Mouse (Mus musculus): ENCODE measurements at regions not wholly inside any gene's neighbourhood (a gene's known extent, or its start where the extent isn't known, plus 50 kb on each side); places are given as distances from the start of the nearest gene placed in this dataset.

- WGBS, result 67% methylated on average over 1 of the region's 1 CpGs
These were observed 299.2 kb upstream of the Flrt2 start for GRCm38 (mm10) chr12:95392821-95393220.

DNA sequence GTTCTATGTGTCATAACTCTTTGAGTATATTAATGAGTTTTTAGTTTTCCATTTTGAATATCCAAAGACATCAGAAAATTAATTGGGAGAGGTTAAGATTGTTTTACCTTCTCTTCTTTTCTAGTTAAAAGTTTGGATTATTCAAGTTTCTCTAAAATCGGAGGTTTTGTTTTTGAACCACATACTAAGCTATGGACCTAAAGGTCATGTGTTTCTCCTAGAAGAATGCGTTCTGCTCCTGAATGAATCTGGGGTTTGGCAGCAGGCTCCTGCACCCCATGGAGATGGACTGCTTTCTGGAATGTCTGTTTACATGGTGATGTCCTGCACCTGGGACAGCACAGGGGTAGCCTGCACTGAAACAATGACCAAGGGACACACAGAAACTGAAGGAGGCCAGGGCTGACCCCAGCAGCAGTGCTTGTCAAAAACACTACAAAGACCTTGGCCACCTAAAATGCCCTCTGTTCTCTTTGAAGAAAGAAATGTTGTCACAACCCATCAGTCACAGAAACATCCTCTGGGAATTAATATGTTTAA, 297.0 kb upstream of the Flrt2 start:
- Histone ChIP-seq H3K27me3 (no peaks in the 10 kb centered on the region), H3K4me3 (replicated peaks) (no peak overlapping the region), H3K9ac (no peak overlapping the region), H3K27ac (replicated peaks) (no peak overlapping the region), H3K9me3 (replicated peaks) (no peaks in the 10 kb centered on the region), H3K4me2 (replicated peaks) (no peak overlapping the region), H3K36me3 (no peaks in the 10 kb centered on the region), H3K4me1 (no peaks in the 10 kb centered on the region)
- 74% methylated on average over 2 of the region's 2 CpGs for WGBS
- ATAC-seq (ENCODE audit: insufficient number of reproducible peaks, low FRiP score, low TSS enrichment, low read depth), result no peak

More at GRCm38 (mm10) chr12:95392821-95393220, 299.2 kb upstream of the Flrt2 start:
- Histone ChIP-seq H3K36me3 (no peaks in the 10 kb centered on the region), H3K27me3 (no peaks in the 10 kb centered on the region), H3K4me2 (replicated peaks) (no peak overlapping the region), H3K9me3 (replicated peaks) (no peaks in the 10 kb centered on the region), H3K4me3 (replicated peaks) (no peak overlapping the region), H3K27ac (replicated peaks) (no peak overlapping the region), H3K4me1 (no peaks in the 10 kb centered on the region), H3K9ac (no peak overlapping the region)
- no peak for ATAC-seq (ENCODE audit: insufficient number of reproducible peaks, low FRiP score, low TSS enrichment, low read depth)

DNA sequence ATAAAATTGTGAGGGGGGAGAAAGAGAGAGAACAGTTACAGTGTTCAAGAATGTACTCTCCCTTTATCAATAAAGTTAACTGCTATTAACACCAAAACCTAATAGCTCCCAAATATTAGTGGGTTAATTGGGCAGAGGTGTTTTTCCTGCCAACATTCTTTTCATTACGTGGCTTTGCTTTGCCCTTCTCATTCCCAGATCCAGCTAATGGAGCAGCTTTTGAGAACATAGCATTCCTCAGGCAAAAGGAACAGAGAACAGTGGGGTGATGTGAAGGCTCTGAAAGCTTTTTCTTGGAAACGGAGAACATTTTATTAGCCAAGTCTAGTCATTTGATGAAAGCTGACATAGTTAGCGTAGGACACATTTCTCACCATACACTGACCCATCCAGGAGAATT, 271.2 kb upstream of the Flrt2 start:
- Histone ChIP-seq H3K36me3 (no peaks in the 10 kb centered on the region), H3K4me3 (replicated peaks) (no peak overlapping the region), H3K9me3 (replicated peaks) (no peaks in the 10 kb centered on the region), H3K27ac (replicated peaks) (no peak overlapping the region), H3K27me3 (no peaks in the 10 kb centered on the region), H3K9ac (no peak overlapping the region), H3K4me2 (replicated peaks) (no peak overlapping the region), H3K4me1 (no peaks in the 10 kb centered on the region)
- 68% methylated on average over 3 of the region's 3 CpGs for WGBS
- ATAC-seq (ENCODE audit: insufficient number of reproducible peaks, low FRiP score, low TSS enrichment, low read depth), result no peak

DNA sequence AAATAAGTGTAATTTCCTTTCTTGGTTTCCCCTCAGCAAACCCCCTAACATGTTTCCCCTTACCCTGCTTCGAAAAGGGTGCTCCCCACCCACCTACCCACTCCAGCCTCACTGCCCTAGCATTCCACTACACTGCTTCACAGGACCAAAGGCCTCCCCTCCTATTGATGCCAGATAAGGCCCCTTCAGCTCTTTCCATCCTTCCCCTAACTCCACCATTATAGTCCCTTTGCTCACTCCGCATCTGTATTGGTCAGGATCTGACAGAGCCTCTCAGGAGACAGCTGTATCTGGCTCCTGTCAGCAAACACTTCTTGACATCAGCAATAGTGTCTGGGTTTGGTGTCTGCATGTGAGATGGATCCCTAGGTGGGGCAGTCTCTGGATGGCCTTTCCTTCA, 267.3 kb upstream of the Flrt2 start:
- 77% methylated on average over 2 of the region's 2 CpGs for WGBS
- H3K27ac ChIP-seq (replicated peaks), result no peak overlapping the region
- no peak overlapping the region for H3K9ac ChIP-seq
- no peak for ATAC-seq (ENCODE audit: insufficient number of reproducible peaks, low FRiP score, low TSS enrichment, low read depth)
- no peaks in the 10 kb centered on the region for H3K27me3 ChIP-seq
- H3K4me2 ChIP-seq (replicated peaks), result no peak overlapping the region
- no peaks in the 10 kb centered on the region for H3K36me3 ChIP-seq
- H3K4me3 ChIP-seq (replicated peaks), result no peak overlapping the region
- no peaks in the 10 kb centered on the region for H3K4me1 ChIP-seq
- H3K9me3 ChIP-seq (replicated peaks), result no peaks in the 10 kb centered on the region

DNA sequence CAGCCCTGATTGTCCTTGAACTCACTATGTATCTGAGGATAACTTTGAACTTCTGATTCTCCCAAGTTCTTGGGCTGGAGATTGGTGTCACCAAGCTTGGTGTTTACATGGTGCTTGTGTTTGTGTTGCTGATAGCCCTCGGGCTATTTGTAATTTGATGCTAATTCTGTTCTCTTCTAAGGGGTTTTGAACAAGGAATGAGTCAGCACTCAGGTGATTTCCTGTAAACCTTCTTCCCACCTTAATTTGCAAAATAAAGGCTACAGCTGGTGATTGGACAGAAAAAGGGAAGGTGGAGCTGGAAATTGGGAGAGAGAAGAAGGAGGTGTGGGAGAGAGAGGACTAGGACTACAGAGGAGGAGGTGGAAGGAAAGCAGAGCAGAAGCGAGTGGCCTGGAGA, 254.8 kb upstream of the Flrt2 start:
- Histone ChIP-seq H3K4me2 (replicated peaks) (no peak overlapping the region), H3K36me3 (no peaks in the 10 kb centered on the region), H3K27ac (replicated peaks) (no peak overlapping the region), H3K4me3 (replicated peaks) (no peak overlapping the region), H3K4me1 (no peaks in the 10 kb centered on the region), H3K9ac (no peak overlapping the region), H3K27me3 (no peaks in the 10 kb centered on the region), H3K9me3 (replicated peaks) (no peaks in the 10 kb centered on the region)
- WGBS, result 61% methylated on average over 2 of the region's 2 CpGs
- no peak for ATAC-seq (ENCODE audit: insufficient number of reproducible peaks, low FRiP score, low TSS enrichment, low read depth)

GRCm38 (mm10) chr12:95457480-95457879, 234.5 kb upstream of the Flrt2 start:
- Histone ChIP-seq H3K27ac (replicated peaks) (no peak overlapping the region), H3K9ac (no peak overlapping the region), H3K27me3 (no peaks in the 10 kb centered on the region), H3K4me1 (no peaks in the 10 kb centered on the region), H3K4me2 (replicated peaks) (no peak overlapping the region), H3K36me3 (no peaks in the 10 kb centered on the region), H3K9me3 (replicated peaks) (no peaks in the 10 kb centered on the region), H3K4me3 (replicated peaks) (no peak overlapping the region)
- no peak for ATAC-seq (ENCODE audit: insufficient number of reproducible peaks, low FRiP score, low TSS enrichment, low read depth)
- WGBS, result 88% methylated on average over 4 of the region's 4 CpGs

GRCm38 (mm10) chr12:95466502-95467490, 225.2 kb upstream of the Flrt2 start:
- H3K36me3 ChIP-seq, result no peaks in the 10 kb centered on the region
- peak overlapping the region; percentile 25 for H3K4me2 ChIP-seq (replicated peaks)
- H3K4me1 ChIP-seq, result no peaks in the 10 kb centered on the region
- H3K9ac ChIP-seq, result no peak overlapping the region
- no peak overlapping the region for H3K27ac ChIP-seq (replicated peaks)
- 23% methylated on average over 12 of the region's 12 CpGs for WGBS
- H3K27me3 ChIP-seq, result no peaks in the 10 kb centered on the region
- H3K9me3 ChIP-seq (replicated peaks), result no peaks in the 10 kb centered on the region
- ATAC-seq (ENCODE audit: insufficient number of reproducible peaks, low FRiP score, low TSS enrichment, low read depth), result no peak
- H3K4me3 ChIP-seq (replicated peaks), result no peak overlapping the region

GRCm38 (mm10) chr12:95469897-95470296, 222.1 kb upstream of the Flrt2 start:
- H3K4me2 ChIP-seq (replicated peaks), result no peak overlapping the region
- no peak overlapping the region for H3K9ac ChIP-seq
- H3K4me3 ChIP-seq (replicated peaks), result no peak overlapping the region
- H3K27ac ChIP-seq (replicated peaks), result no peak overlapping the region
- H3K27me3 ChIP-seq, result no peaks in the 10 kb centered on the region
- 57% methylated on average over 6 of the region's 6 CpGs for WGBS
- ATAC-seq (ENCODE audit: insufficient number of reproducible peaks, low FRiP score, low TSS enrichment, low read depth), result no peak
- H3K9me3 ChIP-seq (replicated peaks), result no peaks in the 10 kb centered on the region
- no peaks in the 10 kb centered on the region for H3K36me3 ChIP-seq
- no peaks in the 10 kb centered on the region for H3K4me1 ChIP-seq

- Histone ChIP-seq H3K27me3 (no peaks in the 10 kb centered on the region), H3K36me3 (no peaks in the 10 kb centered on the region), H3K4me2 (replicated peaks) (no peak overlapping the region), H3K9ac (no peak overlapping the region), H3K27ac (replicated peaks) (no peak overlapping the region), H3K9me3 (replicated peaks) (no peaks in the 10 kb centered on the region), H3K4me1 (0 out of 2 replicates have a peak, but pooled peaks cover 5% of the 10 kb centered on the region), H3K4me3 (replicated peaks) (no peak overlapping the region)
- ATAC-seq (ENCODE audit: insufficient number of reproducible peaks, low FRiP score, low TSS enrichment, low read depth), result no peak
These were observed 205.5 kb upstream of the Flrt2 start for GRCm38 (mm10) chr12:95486502-95486901.

DNA sequence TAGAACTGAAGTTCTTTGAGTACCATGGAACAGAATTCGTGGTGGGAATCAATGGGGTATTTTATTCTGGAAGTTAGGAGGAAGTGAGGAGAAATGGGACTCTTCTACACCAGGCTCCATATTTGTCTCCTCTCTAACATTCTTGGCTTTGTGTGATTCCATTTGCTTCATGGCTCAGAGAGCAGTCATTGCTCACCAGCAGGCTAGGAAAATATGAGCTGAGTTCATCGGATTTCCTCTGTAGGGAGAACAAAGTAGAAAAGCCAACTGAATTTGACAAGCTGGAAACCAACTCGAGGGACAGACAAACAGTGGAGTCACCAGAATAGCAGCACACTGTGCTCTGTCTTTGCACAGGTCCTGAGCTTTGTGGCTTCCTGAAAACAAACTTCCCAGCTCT, 203.7 kb upstream of the Flrt2 start:
- no peak overlapping the region for H3K4me3 ChIP-seq (replicated peaks)
- no peaks in the 10 kb centered on the region for H3K36me3 ChIP-seq
- ATAC-seq (ENCODE audit: insufficient number of reproducible peaks, low FRiP score, low TSS enrichment, low read depth), result no peak
- H3K4me2 ChIP-seq (replicated peaks), result no peak overlapping the region
- H3K4me1 ChIP-seq, result no peaks in the 10 kb centered on the region
- no peak overlapping the region for H3K27ac ChIP-seq (replicated peaks)
- H3K27me3 ChIP-seq, result no peaks in the 10 kb centered on the region
- no peak overlapping the region for H3K9ac ChIP-seq
- WGBS, result 49% methylated on average over 3 of the region's 3 CpGs
- H3K9me3 ChIP-seq (replicated peaks), result no peaks in the 10 kb centered on the region

DNA sequence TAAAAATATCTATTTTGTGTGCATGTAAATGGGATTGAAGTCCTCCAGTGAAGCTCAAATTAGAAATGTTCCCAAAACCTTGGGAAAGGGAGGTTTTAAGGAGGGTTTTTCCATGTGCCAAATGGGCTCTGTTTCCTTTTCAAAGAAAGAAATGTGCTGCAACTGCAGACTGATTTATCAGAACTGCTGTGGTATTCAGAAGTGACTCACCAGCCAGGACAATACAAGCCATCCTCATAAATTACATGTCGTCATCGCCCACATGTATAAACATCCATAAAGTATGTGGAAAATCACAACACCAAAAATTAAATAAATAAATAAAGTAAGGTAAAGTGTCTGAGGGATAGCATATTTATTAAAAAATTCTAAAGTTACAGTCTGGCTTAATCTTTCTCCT, 202.7 kb upstream of the Flrt2 start:
- no peaks in the 10 kb centered on the region for H3K9me3 ChIP-seq (replicated peaks)
- 80% methylated on average over 2 of the region's 2 CpGs for WGBS
- ATAC-seq (ENCODE audit: insufficient number of reproducible peaks, low FRiP score, low TSS enrichment, low read depth), result no peak
- H3K4me1 ChIP-seq, result no peaks in the 10 kb centered on the region
- no peak overlapping the region for H3K9ac ChIP-seq
- H3K4me2 ChIP-seq (replicated peaks), result no peak overlapping the region
- H3K27ac ChIP-seq (replicated peaks), result no peak overlapping the region
- H3K27me3 ChIP-seq, result no peaks in the 10 kb centered on the region
- no peak overlapping the region for H3K4me3 ChIP-seq (replicated peaks)
- no peaks in the 10 kb centered on the region for H3K36me3 ChIP-seq

DNA sequence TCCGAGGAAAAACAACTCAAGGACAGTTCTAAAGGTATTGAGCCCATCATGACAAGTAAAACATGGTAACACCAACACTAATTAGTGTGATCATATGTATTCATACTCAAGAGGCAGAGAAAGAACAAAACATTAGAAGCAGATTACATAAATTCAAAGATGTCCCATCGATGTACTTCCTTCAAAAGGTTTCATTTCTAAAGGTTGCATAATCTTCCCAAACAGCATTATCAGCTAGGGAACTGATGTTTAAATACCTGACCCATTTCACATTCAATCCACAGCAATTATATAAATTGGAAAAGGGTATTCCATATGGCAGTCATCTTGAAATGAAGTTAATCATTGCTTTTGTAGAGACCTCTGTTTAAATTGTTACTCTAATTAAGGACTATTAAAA, 202.2 kb upstream of the Flrt2 start:
- no peaks in the 10 kb centered on the region for H3K27me3 ChIP-seq
- H3K4me1 ChIP-seq, result no peaks in the 10 kb centered on the region
- no peak for ATAC-seq (ENCODE audit: insufficient number of reproducible peaks, low FRiP score, low TSS enrichment, low read depth)
- H3K4me2 ChIP-seq (replicated peaks), result no peak overlapping the region
- H3K9ac ChIP-seq, result no peak overlapping the region
- no peaks in the 10 kb centered on the region for H3K36me3 ChIP-seq
- no peak overlapping the region for H3K4me3 ChIP-seq (replicated peaks)
- no peak overlapping the region for H3K27ac ChIP-seq (replicated peaks)
- no peaks in the 10 kb centered on the region for H3K9me3 ChIP-seq (replicated peaks)
- 72% methylated on average over 2 of the region's 2 CpGs for WGBS
